Mouse (Mus musculus) testis, adult 2 months (tissue): ENCODE results near the gene Gm4131. TPM values are rescaled to one million over a fixed set of nuclear protein-coding genes. Genes with fewer than 3 reads are reported as not detected.
A peak's percentile ranks its signal among the peaks of the same experiment; 100 is the strongest.

Experiments
- H3K27ac ChIP-seq: fragments of 200-500 bp; 2 replicates; pipeline ENCODE4 v1.5.1; 2012; ENCODE audit warnings: low read depth, low read length; ENCODE audit not compliant: control insufficient read depth, insufficient read depth
- H3K27me3 ChIP-seq: fragments of 200-500 bp; 2 replicates; pipeline ENCODE4 v1.6.1; 2012; ENCODE audit warnings: mild to moderate bottlenecking, low read length, moderate library complexity; ENCODE audit not compliant: control insufficient read depth, insufficient read depth
- H3K36me3 ChIP-seq: fragments of 200-500 bp; 2 replicates; pipeline ENCODE4 v1.6.1; 2012; ENCODE audit warnings: mild to moderate bottlenecking, low read length; ENCODE audit not compliant: control insufficient read depth, insufficient read depth
- H3K4me1 ChIP-seq: fragments of 200-500 bp; 2 replicates; pipeline ENCODE4 v1.6.1; 2012; ENCODE audit warnings: low read length; ENCODE audit not compliant: control insufficient read depth, insufficient read depth
- H3K4me3 ChIP-seq: fragments of 200-500 bp; 2 replicates; pipeline ENCODE4 v1.5.1; 2012; ENCODE audit warnings: low read depth, mild to moderate bottlenecking, low read length, moderate library complexity, mixed read lengths; ENCODE audit not compliant: control insufficient read depth
- CTCF ChIP-seq: fragments of 200-500 bp; IDR thresholded peaks from 2 replicates; pipeline ENCODE4 v1.5.1; 2012; ENCODE audit warnings: low read depth, mild to moderate bottlenecking, inconsistent platforms, low read length, moderate library complexity; ENCODE audit not compliant: control insufficient read depth, insufficient read depth, insufficient replicate concordance
- POLR2A ChIP-seq: fragments of 200-500 bp; IDR thresholded peaks from 2 replicates; pipeline ENCODE4 v1.6.1; 2012; ENCODE audit warnings: low read depth, mild to moderate bottlenecking, inconsistent platforms, low read length, moderate library complexity; ENCODE audit not compliant: control insufficient read depth
- polyA plus RNA-seq: library from polyadenylated mRNA; depleted of rRNA; stranded (reverse); fragments of >200 nt; gene quantifications from 2 replicates; pipeline ENCODE4 v1.2.3, GENCODE M21; 2012

The Gm4131 gene
- polyA plus RNA-seq, 1 experiment: 0.96 TPM

- TF ChIP-seq POLR2A: no peak
- no peak overlapping the region for H3K4me3 ChIP-seq
- H3K27ac ChIP-seq: no peak overlapping the region
- no peaks in the 10 kb centered on the region for H3K36me3 ChIP-seq
- no peaks in the 10 kb centered on the region for H3K4me1 ChIP-seq
- H3K27me3 ChIP-seq: no peaks in the 10 kb centered on the region
These were observed 53.9 kb downstream of the Gm4131 start for GRCm38 (mm10) chr14:62512845-62513244.

- Histone ChIP-seq H3K27ac (no peak overlapping the region), H3K4me1 (no peaks in the 10 kb centered on the region), H3K36me3 (no peaks in the 10 kb centered on the region), H3K4me3 (no peak overlapping the region), H3K27me3 (no peaks in the 10 kb centered on the region)
- TF ChIP-seq CTCF (no peak), POLR2A (no peak)
These were observed 57.4 kb downstream of the Gm4131 start for GRCm38 (mm10) chr14:62509350-62509749.

GRCm38 (mm10) chr14:62506261-62506660, 60.5 kb downstream of the Gm4131 start:
- Histone ChIP-seq H3K4me3 (no peak overlapping the region), H3K36me3 (no peaks in the 10 kb centered on the region), H3K27ac (no peak overlapping the region), H3K27me3 (no peaks in the 10 kb centered on the region), H3K4me1 (no peaks in the 10 kb centered on the region)
- no peak for TF ChIP-seq CTCF
- TF ChIP-seq POLR2A: no peak

- no peak overlapping the region for H3K4me3 ChIP-seq
- H3K27ac ChIP-seq: no peak overlapping the region
- TF ChIP-seq CTCF (no peak), POLR2A (no peak)
- H3K36me3 ChIP-seq: no peaks in the 10 kb centered on the region
- no peaks in the 10 kb centered on the region for H3K27me3 ChIP-seq
- no peaks in the 10 kb centered on the region for H3K4me1 ChIP-seq
These were observed 69.3 kb downstream of the Gm4131 start for GRCm38 (mm10) chr14:62497391-62497790.

GRCm38 (mm10) chr14:62496501-62496900, 70.2 kb downstream of the Gm4131 start:
- no peak overlapping the region for H3K4me3 ChIP-seq
- H3K4me1 ChIP-seq: no peaks in the 10 kb centered on the region
- no peak overlapping the region for H3K27ac ChIP-seq
- no peaks in the 10 kb centered on the region for H3K27me3 ChIP-seq
- TF ChIP-seq CTCF (no peak), POLR2A (no peak)
- H3K36me3 ChIP-seq: no peaks in the 10 kb centered on the region

- Histone ChIP-seq H3K4me1 (no peaks in the 10 kb centered on the region), H3K27me3 (no peaks in the 10 kb centered on the region), H3K4me3 (no peak overlapping the region), H3K27ac (no peak overlapping the region), H3K36me3 (no peaks in the 10 kb centered on the region)
- TF ChIP-seq CTCF (no peak), POLR2A (no peak)
These were observed 73.3 kb downstream of the Gm4131 start for GRCm38 (mm10) chr14:62493456-62493855.

GRCm38 (mm10) chr14:62492196-62492850, 74.4 kb downstream of the Gm4131 start:
- H3K4me1 ChIP-seq: no peaks in the 10 kb centered on the region
- H3K4me3 ChIP-seq: no peak overlapping the region
- TF ChIP-seq CTCF: peak; percentile 92; the same call in 1 of the 2 replicates
- TF ChIP-seq POLR2A: no peak
- no peaks in the 10 kb centered on the region for H3K36me3 ChIP-seq
- H3K27me3 ChIP-seq: no peaks in the 10 kb centered on the region
- no peak overlapping the region for H3K27ac ChIP-seq

- Histone ChIP-seq H3K27me3 (no peaks in the 10 kb centered on the region), H3K36me3 (no peaks in the 10 kb centered on the region), H3K4me1 (no peaks in the 10 kb centered on the region), H3K4me3 (peak overlapping the region; percentile 17), H3K27ac (no peak overlapping the region)
- TF ChIP-seq CTCF: no peak
- no peak for TF ChIP-seq POLR2A
These were observed 78.5 kb downstream of the Gm4131 start for GRCm38 (mm10) chr14:62488270-62488669.
